Mouse (Mus musculus): Measurements from ENCODE around the gene Prrg2. TPM values are rescaled to one million over a fixed set of nuclear protein-coding genes. Genes with fewer than 3 reads are reported as not detected.

Gene Prrg2
- polyA plus RNA-seq, 1 experiment from 2014 or later = 24.6 TPM

DNA sequence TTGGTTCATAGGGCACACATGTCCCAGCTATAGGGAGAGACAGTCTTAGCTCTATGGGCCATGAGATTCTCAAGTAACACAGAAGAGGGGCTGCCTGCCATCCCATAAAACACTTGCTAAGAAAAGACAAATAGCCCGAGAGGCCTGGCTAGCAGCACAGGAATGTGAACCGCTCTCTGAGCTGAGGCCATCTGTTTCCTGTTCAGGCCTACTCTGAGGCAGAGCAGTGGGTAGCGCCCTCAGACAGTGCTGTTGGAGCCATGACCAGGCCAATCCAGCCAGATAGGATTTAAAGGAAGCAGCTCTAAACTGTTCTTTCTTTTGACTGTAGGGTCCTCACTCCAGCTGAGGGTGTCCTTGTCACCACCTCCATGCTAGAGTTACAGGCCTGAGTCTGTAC, 57.9 kb downstream of the Prrg2 start:
- WGBS = 41% methylated on average over 3 of the region's 3 CpGs
- H3K27ac ChIP-seq (replicated peaks; ENCODE audit: low read depth, low read length) = no peak overlapping the region

More for the DNA sequence above, 57.9 kb downstream of the Prrg2 start:
- H3K4me3 ChIP-seq (ENCODE audit: low read depth, low read length) = no peak overlapping the region
- no peaks in the 10 kb centered on the region for H3K27me3 ChIP-seq (ENCODE audit: control insufficient read depth, insufficient read depth, low read length)
- no peaks in the 10 kb centered on the region for H3K9me3 ChIP-seq (ENCODE audit: control insufficient read depth, low read length)
- H3K36me3 ChIP-seq (ENCODE audit: control insufficient read depth, insufficient read depth, low read length) = peaks cover 71% of the 10 kb centered on the region
- no peak for ATAC-seq (ENCODE audit: insufficient number of reproducible peaks, low FRiP score, low TSS enrichment, low read depth)
- no peak overlapping the region for H3K9ac ChIP-seq (ENCODE audit: low read length)
- H3K4me1 ChIP-seq (ENCODE audit: control insufficient read depth, insufficient read depth, low read length) = no peaks in the 10 kb centered on the region
- peak; percentile 40 for DNase-seq (ENCODE audit: low spot score)
- no peak overlapping the region for H3K4me2 ChIP-seq (ENCODE audit: low read depth, severe bottlenecking)

Small RNA genes within 50 kb of the gene (microRNA-seq; reads per million reads assigned to microRNA genes)
- gene Mir7054 = 0.92 reads per million

Other genes with a start within 250 kb of the Prrg2 start
- 81.7 and 82.6 TPM in 2 replicates for gene Nup62, start 246.6 kb downstream of the Prrg2 start, polyA plus RNA-seq (2014; fragmentation: Nextera tagmentation; extraction: Ambion mirVana)
- gene Il4i1, start 246.3 kb downstream of the Prrg2 start, polyA plus RNA-seq (2014; fragmentation: Nextera tagmentation; extraction: Ambion mirVana) = 1.1 TPM in 2 replicates
- gene Atf5, start 246.0 kb downstream of the Prrg2 start, polyA plus RNA-seq (2014; fragmentation: Nextera tagmentation; extraction: Ambion mirVana) = 2.1 and 2.3 TPM in 2 replicates
- 38.6 and 63.4 TPM in 2 replicates for gene Akt1s1, start 213.7 kb downstream of the Prrg2 start, polyA plus RNA-seq (2014; fragmentation: Nextera tagmentation; extraction: Ambion mirVana)
- 60.9 and 69.0 TPM in 2 replicates for gene Tbc1d17, start 213.6 kb downstream of the Prrg2 start, polyA plus RNA-seq (2014; fragmentation: Nextera tagmentation; extraction: Ambion mirVana)
- gene Pnkp, start 205.5 kb downstream of the Prrg2 start, polyA plus RNA-seq (2014; fragmentation: Nextera tagmentation; extraction: Ambion mirVana) = 31.0 and 31.2 TPM in 2 replicates
- 410 and 427 TPM in 2 replicates for gene Ptov1, start 192.9 kb downstream of the Prrg2 start, polyA plus RNA-seq (2014; fragmentation: Nextera tagmentation; extraction: Ambion mirVana)
- 79.2 and 80.5 TPM in 2 replicates for gene Med25, start 170.0 kb downstream of the Prrg2 start, polyA plus RNA-seq (2014; fragmentation: Nextera tagmentation; extraction: Ambion mirVana)
- 14.8 and 16.0 TPM in 2 replicates for gene Fuz, start 166.6 kb downstream of the Prrg2 start, polyA plus RNA-seq (2014; fragmentation: Nextera tagmentation; extraction: Ambion mirVana)
- 77.0 and 78.8 TPM in 2 replicates for gene Ap2a1, start 133.2 kb downstream of the Prrg2 start, polyA plus RNA-seq (2014; fragmentation: Nextera tagmentation; extraction: Ambion mirVana)
- gene Tsks, start 119.5 kb downstream of the Prrg2 start, polyA plus RNA-seq (2014; fragmentation: Nextera tagmentation; extraction: Ambion mirVana) = 0.13 TPM in 1 of 2 replicates, not detected in the other
- 17.5 and 22.1 TPM in 2 replicates for gene Cpt1c, start 87.8 kb downstream of the Prrg2 start, polyA plus RNA-seq (2014; fragmentation: Nextera tagmentation; extraction: Ambion mirVana)
- gene Prmt1, start 76.1 kb downstream of the Prrg2 start, polyA plus RNA-seq (2014; fragmentation: Nextera tagmentation; extraction: Ambion mirVana) = 332 and 334 TPM in 2 replicates
- gene Irf3, start 65.0 kb downstream of the Prrg2 start, polyA plus RNA-seq (2014; fragmentation: Nextera tagmentation; extraction: Ambion mirVana) = 73.9 and 83.5 TPM in 2 replicates
- gene Bcl2l12, start 64.0 kb downstream of the Prrg2 start, polyA plus RNA-seq (2014; fragmentation: Nextera tagmentation; extraction: Ambion mirVana) = 91.7 and 91.9 TPM in 2 replicates
- gene Scaf1, start 46.3 kb downstream of the Prrg2 start, polyA plus RNA-seq (2014; fragmentation: Nextera tagmentation; extraction: Ambion mirVana) = 52.0 and 60.3 TPM in 2 replicates
- gene Rras, start 44.7 kb downstream of the Prrg2 start, polyA plus RNA-seq (2014; fragmentation: Nextera tagmentation; extraction: Ambion mirVana) = 20.8 and 21.0 TPM in 2 replicates
- gene Prr12, start 9.8 kb downstream of the Prrg2 start, polyA plus RNA-seq (2014; fragmentation: Nextera tagmentation; extraction: Ambion mirVana) = 18.5 and 20.0 TPM in 2 replicates
- gene Nosip, start 248 bp downstream of the Prrg2 start, polyA plus RNA-seq (2014; fragmentation: Nextera tagmentation; extraction: Ambion mirVana) = 70.2 and 73.9 TPM in 2 replicates
- 220 and 245 TPM in 2 replicates for gene Rcn3, start 29.5 kb upstream of the Prrg2 start, polyA plus RNA-seq (2014; fragmentation: Nextera tagmentation; extraction: Ambion mirVana)
- 8.0 and 9.8 TPM in 2 replicates for gene Fcgrt, start 41.2 kb upstream of the Prrg2 start, polyA plus RNA-seq (2014; fragmentation: Nextera tagmentation; extraction: Ambion mirVana)
- 1,759 and 1,785 TPM in 2 replicates for gene Rps11, start 61.8 kb upstream of the Prrg2 start, polyA plus RNA-seq (2014; fragmentation: Nextera tagmentation; extraction: Ambion mirVana)
- 1,469 and 1,490 TPM in 2 replicates for gene Rpl13a, start 66.1 kb upstream of the Prrg2 start, polyA plus RNA-seq (2014; fragmentation: Nextera tagmentation; extraction: Ambion mirVana)
- gene Gm45713, start 73.6 kb upstream of the Prrg2 start, polyA plus RNA-seq (2014; fragmentation: Nextera tagmentation; extraction: Ambion mirVana) = 0.45 TPM in 1 of 2 replicates, not detected in the other
- 0.33 and 0.44 TPM in 2 replicates for gene Flt3l, start 73.8 kb upstream of the Prrg2 start, polyA plus RNA-seq (2014; fragmentation: Nextera tagmentation; extraction: Ambion mirVana)
- 106 and 108 TPM in 2 replicates for gene Pih1d1, start 91.6 kb upstream of the Prrg2 start, polyA plus RNA-seq (2014; fragmentation: Nextera tagmentation; extraction: Ambion mirVana)
- gene Aldh16a1, start 91.9 kb upstream of the Prrg2 start, polyA plus RNA-seq (2014; fragmentation: Nextera tagmentation; extraction: Ambion mirVana) = 37.2 and 38.7 TPM in 2 replicates
- 0.11 TPM in 1 of 2 replicates, not detected in the other for gene Slc17a7, start 101.3 kb upstream of the Prrg2 start, polyA plus RNA-seq (2014; fragmentation: Nextera tagmentation; extraction: Ambion mirVana)
- not detected in 2 replicates for gene Gfy, start 116.9 kb upstream of the Prrg2 start, polyA plus RNA-seq (2014; fragmentation: Nextera tagmentation; extraction: Ambion mirVana)
- gene Pth2, start 118.3 kb upstream of the Prrg2 start, polyA plus RNA-seq (2014; fragmentation: Nextera tagmentation; extraction: Ambion mirVana) = not detected in 2 replicates
- gene Ccdc155, start 142.2 kb upstream of the Prrg2 start, polyA plus RNA-seq (2014; fragmentation: Nextera tagmentation; extraction: Ambion mirVana) = 0.41 and 0.51 TPM in 2 replicates
- gene Dkkl1, start 149.5 kb upstream of the Prrg2 start, polyA plus RNA-seq (2014; fragmentation: Nextera tagmentation; extraction: Ambion mirVana) = 0.51 and 0.60 TPM in 2 replicates
- 378 and 385 TPM in 2 replicates for gene Tead2, start 153.1 kb upstream of the Prrg2 start, polyA plus RNA-seq (2014; fragmentation: Nextera tagmentation; extraction: Ambion mirVana)
- 0.82 and 1.6 TPM in 2 replicates for gene Cd37, start 176.4 kb upstream of the Prrg2 start, polyA plus RNA-seq (2014; fragmentation: Nextera tagmentation; extraction: Ambion mirVana)
- 0.20 and 0.36 TPM in 2 replicates for gene Slc6a16, start 178.4 kb upstream of the Prrg2 start, polyA plus RNA-seq (2014; fragmentation: Nextera tagmentation; extraction: Ambion mirVana)
- gene Slc6a21, start 214.8 kb upstream of the Prrg2 start, polyA plus RNA-seq (2014; fragmentation: Nextera tagmentation; extraction: Ambion mirVana) = not detected in 2 replicates